Mouse (Mus musculus) hindbrain, embryonic 14.5 days (tissue): ENCODE data around the gene Fbxl3. TPM values are rescaled to one million over a fixed set of nuclear protein-coding genes. Genes with fewer than 3 reads are reported as not detected.

Source experiments
- ATAC-seq: fragments of 200-750 bp; cut with Nextera tagmentation; 2 replicates; pipeline ENCODE4 v1.8.0; 2017; ENCODE audit warnings: moderate number of reproducible peaks, mild to moderate bottlenecking, moderate TSS enrichment, moderate library complexity; ENCODE audit not compliant: low FRiP score
- DNase-seq: peaks from one replicate; pipeline ENCODE4 v3.0.0-alpha.2; 2015; ENCODE audit warnings: low spot score
- H3K27ac ChIP-seq: fragments of 300-500 bp; sonication (generic); 2 replicates; pipeline ENCODE4 v1.5.1; 2014; ENCODE audit warnings: mild to moderate bottlenecking, moderate library complexity
- H3K27me3 ChIP-seq: fragments of 300-500 bp; sonication (generic); 2 replicates; pipeline ENCODE4 v1.6.1; 2014; ENCODE audit warnings: mild to moderate bottlenecking, low read length, mixed read lengths; ENCODE audit not compliant: control insufficient read depth, insufficient read depth
- H3K36me3 ChIP-seq: fragments of 300-500 bp; sonication (generic); replicated peaks from 2 replicates; pipeline ENCODE4 v1.6.1; 2014; ENCODE audit not compliant: control insufficient read depth, insufficient read depth
- H3K4me1 ChIP-seq: fragments of 300-500 bp; sonication (generic); replicated peaks from 2 replicates; pipeline ENCODE4 v1.6.1; 2014; ENCODE audit warnings: antibody characterized with exemption, low read length, mixed read lengths; ENCODE audit not compliant: control insufficient read depth, insufficient read depth
- H3K4me2 ChIP-seq: fragments of 300-500 bp; sonication (generic); replicated peaks from 2 replicates; pipeline ENCODE4 v1.6.1; 2014; ENCODE audit warnings: mild to moderate bottlenecking, moderate library complexity
- H3K4me3 ChIP-seq: fragments of 300-500 bp; sonication (generic); replicated peaks from 2 replicates; pipeline ENCODE4 v1.5.1; 2014; ENCODE audit warnings: mild to moderate bottlenecking, low read length
- H3K9ac ChIP-seq: fragments of 300-500 bp; sonication (generic); 2 replicates; pipeline ENCODE4 v1.6.1; 2014
- H3K9me3 ChIP-seq: fragments of 300-500 bp; sonication (generic); 2 replicates; pipeline ENCODE4 v1.6.1; 2016; ENCODE audit warnings: low read length; ENCODE audit not compliant: control insufficient read depth
- WGBS: fragments of 180-500 bp; shearing (Covaris S2); extraction: QIAGEN DNeasy Blood & Tissue Kit; methylation state at CpG from one replicate; pipeline ENCODE4 v1.1.7; 2014; 5-methylcytosine and 5-hydroxymethylcytosine counted together
- polyA plus RNA-seq: library from polyadenylated mRNA; unstranded; fragments of >200 nt; fragmentation: Nextera tagmentation; extraction: Ambion mirVana; gene quantifications from 2 replicates; pipeline ENCODE4 v1.2.1, GENCODE M21; 2014

The Fbxl3 gene
- polyA plus RNA-seq, 1 experiment from 2014 or later: 34.5 TPM

GRCm38 (mm10) chr14:103101171-103101570 lies 1.8 kb upstream of the Fbxl3 start:
- Histone ChIP-seq H3K4me2 (no peak overlapping the region), H3K4me1 (peaks cover 18% of the 10 kb centered on the region), H3K27ac (no peak overlapping the region), H3K9me3 (no peaks in the 10 kb centered on the region), H3K9ac (no peak overlapping the region), H3K36me3 (no peaks in the 10 kb centered on the region), H3K27me3 (no peaks in the 10 kb centered on the region), H3K4me3 (no peak overlapping the region)
- ATAC-seq (no peak), DNase-seq (no peak)
- 77% methylated on average over 3 of the region's 3 CpGs for WGBS

GRCm38 (mm10) chr14:103100296-103100695 lies 930 bp upstream of the Fbxl3 start:
- Histone ChIP-seq H3K9ac (no peak overlapping the region), H3K4me1 (peaks cover 24% of the 10 kb centered on the region), H3K36me3 (no peaks in the 10 kb centered on the region), H3K4me3 (no peak overlapping the region), H3K4me2 (0 out of 2 replicates have a peak overlapping the region, but pooled peaks have one; percentile 78), H3K27me3 (no peaks in the 10 kb centered on the region), H3K9me3 (no peaks in the 10 kb centered on the region), H3K27ac (no peak overlapping the region)
- ATAC-seq (no peak), DNase-seq (no peak)
- WGBS: 84% methylated on average over 13 of the region's 13 CpGs

- peak; percentile 82 for DNase-seq
- H3K4me3 ChIP-seq: peak overlapping the region; percentile 91
- under 1% methylated on average over 54 of the region's 86 CpGs for WGBS
Observed at GRCm38 (mm10) chr14:103098587-103099235, 655 bp downstream of the Fbxl3 start.

GRCm38 (mm10) chr14:103098213-103098586 lies 1.2 kb downstream of the Fbxl3 start:
- Histone ChIP-seq H3K27me3 (no peaks in the 10 kb centered on the region), H3K4me1 (peaks cover 38% of the 10 kb centered on the region), H3K27ac (peak overlapping the region; percentile 99; the same call in 1 of the 2 replicates), H3K36me3 (peaks cover 10% of the 10 kb centered on the region), H3K9ac (peak overlapping the region; percentile 99), H3K4me3 (peak overlapping the region; percentile 91), H3K4me2 (peak overlapping the region; percentile 78), H3K9me3 (no peaks in the 10 kb centered on the region)
- WGBS: 6% methylated on average over 2 of the region's 2 CpGs
- ATAC-seq (no peak), DNase-seq (no peak)

More at GRCm38 (mm10) chr14:103098587-103099235, 655 bp downstream of the Fbxl3 start:
- Histone ChIP-seq H3K4me2 (peak overlapping the region; percentile 78), H3K27me3 (no peaks in the 10 kb centered on the region), H3K36me3 (peaks cover 10% of the 10 kb centered on the region), H3K9ac (peak overlapping the region; percentile 99), H3K4me1 (peaks cover 38% of the 10 kb centered on the region), H3K27ac (peak overlapping the region; percentile 99), H3K9me3 (no peaks in the 10 kb centered on the region)
- peak; percentile 88 for ATAC-seq

GRCm38 (mm10) chr14:103096621-103097020 lies 2.7 kb downstream of the Fbxl3 start:
- H3K4me1 ChIP-seq: peaks cover 38% of the 10 kb centered on the region
- peaks cover 17% of the 10 kb centered on the region for H3K36me3 ChIP-seq
- H3K4me2 ChIP-seq: peak overlapping the region; percentile 46
- no peaks in the 10 kb centered on the region for H3K27me3 ChIP-seq
- WGBS: 71% methylated on average over 6 of the region's 6 CpGs
- ATAC-seq: no peak
- no peak for DNase-seq
- no peak overlapping the region for H3K27ac ChIP-seq
- no peaks in the 10 kb centered on the region for H3K9me3 ChIP-seq
- no peak overlapping the region for H3K9ac ChIP-seq
- H3K4me3 ChIP-seq: no peak overlapping the region

GRCm38 (mm10) chr14:103095826-103096225 lies 3.5 kb downstream of the Fbxl3 start:
- no peak for ATAC-seq
- Histone ChIP-seq H3K4me1 (peaks cover 38% of the 10 kb centered on the region), H3K27ac (no peak overlapping the region), H3K9me3 (no peaks in the 10 kb centered on the region), H3K4me3 (no peak overlapping the region), H3K4me2 (no peak overlapping the region), H3K27me3 (no peaks in the 10 kb centered on the region), H3K9ac (no peak overlapping the region), H3K36me3 (peaks cover 25% of the 10 kb centered on the region)
- DNase-seq: no peak
- 93% methylated on average over 8 of the region's 8 CpGs for WGBS

- ATAC-seq: no peak
Observed at GRCm38 (mm10) chr14:103095036-103095435, 4.3 kb downstream of the Fbxl3 start.

GRCm38 (mm10) chr14:103093670-103094069 lies 5.7 kb downstream of the Fbxl3 start:
- Histone ChIP-seq H3K36me3 (peaks cover 35% of the 10 kb centered on the region), H3K4me2 (no peak overlapping the region), H3K27me3 (no peaks in the 10 kb centered on the region), H3K4me1 (peaks cover 38% of the 10 kb centered on the region), H3K4me3 (no peak overlapping the region), H3K27ac (no peak overlapping the region), H3K9ac (no peak overlapping the region), H3K9me3 (no peaks in the 10 kb centered on the region)
- ATAC-seq (no peak), DNase-seq (no peak)
- 88% methylated on average over 4 of the region's 4 CpGs for WGBS

More at GRCm38 (mm10) chr14:103095036-103095435, 4.3 kb downstream of the Fbxl3 start:
- peaks cover 26% of the 10 kb centered on the region for H3K36me3 ChIP-seq
- no peak for DNase-seq
- no peak overlapping the region for H3K27ac ChIP-seq
- H3K4me2 ChIP-seq: no peak overlapping the region
- H3K4me3 ChIP-seq: no peak overlapping the region
- H3K4me1 ChIP-seq: peaks cover 38% of the 10 kb centered on the region
- no peak overlapping the region for H3K9ac ChIP-seq
- H3K9me3 ChIP-seq: no peaks in the 10 kb centered on the region
- H3K27me3 ChIP-seq: no peaks in the 10 kb centered on the region
- 91% methylated on average over 8 of the region's 8 CpGs for WGBS

- Histone ChIP-seq H3K4me2 (no peak overlapping the region), H3K27me3 (no peaks in the 10 kb centered on the region), H3K36me3 (peaks cover 40% of the 10 kb centered on the region), H3K9me3 (no peaks in the 10 kb centered on the region), H3K27ac (no peak overlapping the region), H3K4me3 (no peak overlapping the region), H3K4me1 (peaks cover 38% of the 10 kb centered on the region), H3K9ac (no peak overlapping the region)
- DNase-seq (no peak), ATAC-seq (no peak)
- WGBS: 86% methylated on average over 3 of the region's 3 CpGs
Observed at GRCm38 (mm10) chr14:103093236-103093635, 6.1 kb downstream of the Fbxl3 start.
